Mouse (Mus musculus) heart, adult 2 months (tissue): ENCODE results near the gene Trnp1. TPM values are rescaled to one million over a fixed set of nuclear protein-coding genes. Genes with fewer than 3 reads are reported as not detected.
"Not testable (repeated sequence)": the region's sequence is repeated elsewhere in the genome, so short reads cannot be mapped to it uniquely, and the experiment has no call there.

ENCODE experiments used
- DNase-seq, 2 experiments: peaks; one replicate each; pipeline ENCODE4 v3.0.0; 2021
- H3K27ac ChIP-seq: fragments of 200-600 bp; 2 replicates; pipeline ENCODE4 v1.8.1; 2022
- H3K27me3 ChIP-seq: fragments of 200-500 bp; 2 replicates; pipeline ENCODE4 v1.6.1; 2012; ENCODE audit warnings: mild to moderate bottlenecking, low read length, inconsistent platforms, mixed read lengths; ENCODE audit not compliant: control insufficient read depth, insufficient read depth
- H3K36me3 ChIP-seq: fragments of 200-500 bp; 2 replicates; pipeline ENCODE4 v1.6.1; 2012; ENCODE audit warnings: low read length, inconsistent platforms; ENCODE audit not compliant: control insufficient read depth, insufficient read depth
- H3K4me1 ChIP-seq: fragments of 200-500 bp; 2 replicates; pipeline ENCODE4 v1.6.1; 2011; ENCODE audit warnings: low read length; ENCODE audit not compliant: control insufficient read depth, insufficient read depth
- H3K4me3 ChIP-seq: fragments of 200-600 bp; 2 replicates; pipeline ENCODE4 v1.8.1; 2022
- H3K79me2 ChIP-seq: fragments of 200-500 bp; replicated peaks from 2 replicates; pipeline ENCODE4 v1.6.1; 2012; ENCODE audit warnings: mild to moderate bottlenecking, inconsistent platforms, low read length, moderate library complexity, mixed read lengths; ENCODE audit not compliant: control insufficient read depth, insufficient read depth
- H3K9ac ChIP-seq: fragments of 200-500 bp; 2 replicates; pipeline ENCODE4 v1.6.1; 2012; ENCODE audit warnings: low read depth, mild to moderate bottlenecking, control low read depth, inconsistent platforms, low read length, mixed read lengths
- CTCF ChIP-seq: fragments of 200-600 bp; IDR thresholded peaks from 2 replicates; pipeline ENCODE4 v1.8.1; 2022; ENCODE audit warnings: antibody characterized with exemption, mild to moderate bottlenecking, moderate library complexity
- EP300 ChIP-seq: fragments of 200-500 bp; IDR thresholded peaks from 2 replicates; pipeline ENCODE4 v1.6.1; 2011; ENCODE audit warnings: low read depth, low read length, control low read depth; ENCODE audit not compliant: insufficient read depth
- POLR2A ChIP-seq: fragments of 200-500 bp; IDR thresholded peaks from 2 replicates; pipeline ENCODE4 v1.6.1; 2011; ENCODE audit warnings: mild to moderate bottlenecking, low read depth, low read length, control low read depth; ENCODE audit not compliant: insufficient read depth
- WGBS: fragments of 180-500 bp; shearing (Covaris S2); methylation state at CpG from one replicate; pipeline ENCODE4 v1.1.7; 2018; 5-methylcytosine and 5-hydroxymethylcytosine counted together
- intact Hi-C: fragments of 180-260 bp; cut with DNase I; formaldehyde crosslinking; loops from one replicate; pipeline ENCODE4 v1.15.1; 2025
- polyA plus RNA-seq: library from polyadenylated mRNA; depleted of rRNA; stranded (reverse); fragments of >200 nt; gene quantifications from 2 replicates; pipeline ENCODE4 v1.2.3, GENCODE M21; 2012
- total RNA-seq, 2 experiments: library from RNA; stranded (reverse); gene quantifications; 2 replicates each; pipeline ENCODE4 v1.2.3; 2021

Gene Trnp1
- total and polyA plus RNA-seq, 3 experiments = 2.0 to 2.4 (median 2.1) TPM

DNA sequence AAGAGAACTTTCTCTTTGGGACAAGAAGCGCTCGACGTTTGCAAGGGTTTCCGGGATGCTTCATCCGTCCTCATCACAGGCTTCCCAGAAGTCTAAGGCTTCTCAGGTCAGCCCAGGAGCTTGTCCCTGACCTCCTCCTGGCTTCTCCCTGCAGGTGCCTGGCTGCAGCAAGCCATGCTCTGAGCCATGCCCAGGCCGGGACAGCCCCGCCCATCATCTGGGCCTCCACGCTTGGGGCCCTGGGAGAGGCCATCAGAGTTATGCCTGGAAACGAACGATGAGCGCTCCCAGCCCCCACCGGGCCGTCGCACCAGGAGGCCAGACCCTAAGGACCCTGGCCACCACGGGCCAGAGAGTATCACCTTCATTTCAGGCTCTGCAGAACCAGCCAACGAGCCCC lies 29.4 kb upstream of the Trnp1 start:
- intact Hi-C loops = no loop called here
- no peaks in the 10 kb centered on the region for H3K36me3 ChIP-seq
- no peak for DNase-seq
- 69% methylated on average over 16 of the region's 16 CpGs for WGBS
- no peaks in the 10 kb centered on the region for H3K4me1 ChIP-seq
- no peak for TF ChIP-seq POLR2A
- TF ChIP-seq CTCF = no peak
- no peak for TF ChIP-seq EP300
- H3K79me2 ChIP-seq = no peaks in the 10 kb centered on the region
- H3K9ac ChIP-seq = no peak overlapping the region
- no peak overlapping the region for H3K4me3 ChIP-seq
- H3K27ac ChIP-seq = no peak overlapping the region
- H3K27me3 ChIP-seq = no peaks in the 10 kb centered on the region

DNA sequence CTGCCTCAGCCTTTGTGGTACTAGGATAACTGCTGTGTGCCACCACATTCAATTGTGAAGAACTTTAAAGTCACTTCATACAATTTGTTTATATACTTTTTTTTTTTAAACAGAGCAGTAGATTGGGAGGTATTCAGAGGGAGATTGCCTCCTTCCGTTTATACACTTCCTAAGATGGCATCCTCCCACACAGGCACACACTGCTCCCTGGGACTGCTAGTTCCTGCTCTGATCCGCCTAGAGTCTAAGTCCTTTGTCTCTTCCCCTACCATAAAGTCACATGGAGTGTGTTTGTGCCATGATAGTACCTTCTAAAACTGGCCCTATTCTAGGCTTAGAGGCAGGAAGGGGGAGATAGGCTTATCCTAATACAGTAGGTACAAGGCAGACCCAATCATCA lies 23.2 kb upstream of the Trnp1 start:
- Histone ChIP-seq H3K27me3 (peaks cover 9% of the 10 kb centered on the region), H3K4me1 (no peaks in the 10 kb centered on the region), H3K27ac (no peak overlapping the region), H3K79me2 (no peaks in the 10 kb centered on the region), H3K36me3 (no peaks in the 10 kb centered on the region), H3K9ac (no peak overlapping the region), H3K4me3 (no peak overlapping the region)
- intact Hi-C loops = no loop called here
- WGBS = 34% methylated on average over 2 of the region's 2 CpGs
- no peak for TF ChIP-seq CTCF
- no peak for TF ChIP-seq POLR2A
- TF ChIP-seq EP300 = no peak
- DNase-seq = no peak

DNA sequence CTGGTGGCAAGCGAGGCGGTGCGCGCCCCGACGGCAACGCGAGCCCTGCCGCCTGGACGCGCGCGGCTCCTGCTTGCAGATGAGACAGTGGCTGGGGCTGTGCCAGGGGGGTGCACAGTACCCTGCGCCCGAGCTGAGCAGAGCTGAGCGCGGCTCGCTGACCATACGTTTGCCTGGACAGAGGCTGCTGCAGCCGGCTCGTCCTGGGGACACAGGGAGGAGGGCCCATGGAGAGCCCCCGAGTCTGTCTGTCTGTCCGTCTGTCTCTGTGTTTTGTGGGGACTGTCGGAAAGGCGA lies 21.0 kb upstream of the Trnp1 start:
- no peak for TF ChIP-seq CTCF
- no peak for TF ChIP-seq EP300
- no peak for TF ChIP-seq POLR2A
- no peaks in the 10 kb centered on the region for H3K4me1 ChIP-seq
- H3K9ac ChIP-seq = no peak overlapping the region
- no peak overlapping the region for H3K4me3 ChIP-seq
- H3K27ac ChIP-seq = no peak overlapping the region
- no peak for DNase-seq
- no peaks in the 10 kb centered on the region for H3K79me2 ChIP-seq
- 11% methylated on average over 25 of the region's 25 CpGs for WGBS
- H3K36me3 ChIP-seq = no peaks in the 10 kb centered on the region
- intact Hi-C loops = no loop called here
- H3K27me3 ChIP-seq = peaks cover 9% of the 10 kb centered on the region

DNA sequence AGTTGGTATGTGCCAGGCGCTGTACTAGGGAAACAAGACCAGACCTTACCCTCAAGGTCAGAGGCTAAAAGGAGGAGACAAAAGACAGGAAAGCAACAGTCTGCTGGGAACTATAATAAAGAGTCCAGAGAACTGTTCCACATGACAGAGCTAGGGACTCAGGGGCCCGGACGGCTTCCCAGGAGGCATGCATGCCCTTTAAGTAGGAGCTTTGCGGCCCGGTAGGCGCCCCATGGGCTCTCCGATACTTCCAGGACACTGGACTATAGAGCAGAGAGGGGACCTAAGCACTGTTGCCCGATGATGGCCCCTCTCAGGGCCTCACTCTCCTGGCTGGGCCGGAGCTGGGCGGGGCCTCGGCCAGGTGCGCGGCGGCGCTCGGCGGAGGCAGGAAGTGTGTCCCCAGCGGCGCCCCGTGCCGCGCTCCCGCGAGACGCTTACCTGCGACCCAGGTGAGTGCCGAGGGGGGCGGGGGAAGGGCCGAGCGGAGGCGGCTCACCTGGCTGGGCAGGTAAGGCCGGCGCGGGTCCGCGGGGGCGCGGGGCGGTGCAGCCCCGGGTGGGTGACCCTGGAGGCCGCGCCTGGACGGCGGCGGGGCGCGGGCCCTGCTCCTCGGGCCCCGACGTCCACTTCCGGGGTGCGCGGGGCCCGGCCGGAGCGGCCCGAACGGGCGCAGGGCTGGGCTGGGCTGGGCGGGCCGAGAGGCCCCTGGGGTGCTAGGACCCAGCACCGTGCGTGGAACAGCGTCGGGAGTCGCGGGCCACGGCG lies 20.4 kb upstream of the Trnp1 start, which contains the start of gene Kdf1:
Gene Kdf1 (plus strand): TSS at position 363 of the 768 bp plus-strand sequence.
- H3K9ac ChIP-seq = no peak within 1 kb of the TSS
- no peak for DNase-seq
- peaks cover 9% of the 10 kb centered on the region for H3K27me3 ChIP-seq
- H3K36me3 ChIP-seq = no peaks in the 10 kb centered on the region
- TF ChIP-seq CTCF (no peak), POLR2A (no peak), EP300 (no peak)
- H3K4me1 ChIP-seq = no peaks in the 10 kb centered on the region
- no peak within 1 kb of the TSS for H3K4me3 ChIP-seq
- intact Hi-C loops = no loop called here
- H3K27ac ChIP-seq = no peak within 1 kb of the TSS
- WGBS = 6% methylated on average over 67 of the region's 69 CpGs
- no peaks in the 10 kb centered on the region for H3K79me2 ChIP-seq

DNA sequence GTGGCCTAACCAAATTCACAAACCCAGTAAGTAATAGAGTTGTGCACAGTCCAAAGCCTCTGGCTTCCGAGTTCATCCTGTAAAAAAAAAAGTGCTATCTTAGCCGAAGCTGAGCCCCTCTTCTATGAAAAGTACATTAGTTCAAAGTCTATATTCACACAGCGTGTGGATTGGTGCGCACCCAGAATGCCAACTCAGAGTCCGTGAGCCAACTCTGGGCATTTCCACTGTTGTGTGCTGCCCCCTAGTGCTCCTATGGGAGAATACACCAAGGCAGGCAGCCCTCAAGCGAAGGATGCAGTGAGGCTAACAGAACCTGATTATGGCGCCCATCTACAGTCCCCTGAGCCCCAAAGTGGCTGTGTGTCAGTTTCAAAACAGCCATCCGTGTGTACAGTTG lies 14.6 kb upstream of the Trnp1 start:
- DNase-seq = peak; percentile 67 to 75
- H3K27me3 ChIP-seq = no peaks in the 10 kb centered on the region
- WGBS = 8% methylated on average over 8 of the region's 8 CpGs

DNA sequence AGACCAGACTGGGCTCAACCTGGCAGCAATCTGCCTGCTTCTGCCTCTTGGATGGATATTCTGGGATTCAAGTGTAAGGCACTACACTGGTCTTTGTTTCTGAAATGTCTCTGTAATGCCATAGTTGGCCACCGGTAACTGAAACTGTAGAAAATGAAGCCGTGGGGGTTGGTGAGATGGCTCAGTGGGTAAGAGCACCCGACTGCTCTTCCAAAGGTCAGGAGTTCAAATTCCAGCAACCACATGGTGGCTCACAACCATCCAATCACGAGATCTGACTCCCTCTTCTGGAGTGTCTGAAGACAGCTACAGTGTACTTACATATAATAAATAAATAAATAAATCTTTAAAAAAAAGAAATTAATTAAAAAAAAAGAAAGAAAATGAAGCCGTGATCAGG lies 14.2 kb upstream of the Trnp1 start:
- H3K36me3 ChIP-seq, H3K27ac ChIP-seq, H3K4me1 ChIP-seq, DNase-seq, H3K79me2 ChIP-seq, H3K27me3 ChIP-seq, intact Hi-C loops, H3K4me3 ChIP-seq, H3K9ac ChIP-seq: not testable (repeated sequence)
- 47% methylated on average over 5 of the region's 5 CpGs for WGBS

More for the DNA sequence above, 14.6 kb upstream of the Trnp1 start:
- intact Hi-C loops = loop anchor here (1.0 kb wide), 2 partner anchors 34 to 90 kb away; no protein-coding TSS in a partner anchor
- Histone ChIP-seq H3K4me1 (no peaks in the 10 kb centered on the region), H3K4me3 (no peak overlapping the region), H3K36me3 (no peaks in the 10 kb centered on the region), H3K79me2 (no peaks in the 10 kb centered on the region), H3K9ac (no peak overlapping the region), H3K27ac (no peak overlapping the region)
- TF ChIP-seq EP300 = peak; percentile 81
- peak; percentile 93; the same call in 1 of the 2 replicates for TF ChIP-seq CTCF
- no peak for TF ChIP-seq POLR2A
